Mouse (Mus musculus) activated CD4-positive, CD25-positive, alpha-beta regulatory T cell (primary cell): ENCODE data around the gene Gm6169. TPM values are rescaled to one million over a fixed set of nuclear protein-coding genes. Genes with fewer than 3 reads are reported as not detected.

Experiments used
- polyA plus RNA-seq, 2 experiments: library from polyadenylated mRNA; unstranded; fragments of 100-300 nt; shearing (Covaris generic); gene quantifications; one replicate each; pipeline ENCODE4 v1.2.1; 2017

Gene Gm6169
- polyA plus RNA-seq, result 1 to 10 TPM; 3.9 to 5.7 TPM

DNA sequence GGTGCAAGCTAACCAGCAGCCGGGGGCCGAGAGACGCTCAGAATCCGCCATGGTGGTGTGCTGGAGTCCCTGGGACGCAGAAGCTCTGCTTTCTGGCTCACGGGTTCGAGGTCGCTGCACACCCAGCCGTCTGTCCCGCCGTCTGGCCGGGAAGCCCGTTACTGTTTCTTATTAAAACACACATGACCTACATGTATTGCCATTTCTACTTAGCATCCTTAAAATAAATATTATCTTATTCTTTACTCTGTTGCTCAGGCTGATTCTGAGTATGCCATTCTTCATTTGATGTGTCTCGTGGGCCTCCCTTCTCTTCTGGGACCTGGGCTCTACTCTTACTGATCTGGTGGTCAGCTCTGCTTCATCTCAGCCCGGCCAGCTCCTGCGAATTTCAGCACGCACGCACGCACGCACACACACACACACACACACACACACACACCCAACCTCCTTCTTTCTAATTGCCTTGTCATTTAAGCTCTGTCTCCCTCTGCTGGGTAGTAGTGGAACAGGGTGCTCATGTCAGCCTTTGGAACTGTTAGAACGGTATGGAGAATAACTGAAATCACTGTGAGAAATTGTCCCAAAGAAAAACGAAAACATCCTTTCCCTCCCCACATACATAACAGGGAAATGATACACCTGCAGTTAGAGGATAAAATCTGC, at the start of gene Gm6169:
Gene Gm6169 (minus strand): TSS at position 51 of the 666 bp plus-strand sequence.

DNA sequence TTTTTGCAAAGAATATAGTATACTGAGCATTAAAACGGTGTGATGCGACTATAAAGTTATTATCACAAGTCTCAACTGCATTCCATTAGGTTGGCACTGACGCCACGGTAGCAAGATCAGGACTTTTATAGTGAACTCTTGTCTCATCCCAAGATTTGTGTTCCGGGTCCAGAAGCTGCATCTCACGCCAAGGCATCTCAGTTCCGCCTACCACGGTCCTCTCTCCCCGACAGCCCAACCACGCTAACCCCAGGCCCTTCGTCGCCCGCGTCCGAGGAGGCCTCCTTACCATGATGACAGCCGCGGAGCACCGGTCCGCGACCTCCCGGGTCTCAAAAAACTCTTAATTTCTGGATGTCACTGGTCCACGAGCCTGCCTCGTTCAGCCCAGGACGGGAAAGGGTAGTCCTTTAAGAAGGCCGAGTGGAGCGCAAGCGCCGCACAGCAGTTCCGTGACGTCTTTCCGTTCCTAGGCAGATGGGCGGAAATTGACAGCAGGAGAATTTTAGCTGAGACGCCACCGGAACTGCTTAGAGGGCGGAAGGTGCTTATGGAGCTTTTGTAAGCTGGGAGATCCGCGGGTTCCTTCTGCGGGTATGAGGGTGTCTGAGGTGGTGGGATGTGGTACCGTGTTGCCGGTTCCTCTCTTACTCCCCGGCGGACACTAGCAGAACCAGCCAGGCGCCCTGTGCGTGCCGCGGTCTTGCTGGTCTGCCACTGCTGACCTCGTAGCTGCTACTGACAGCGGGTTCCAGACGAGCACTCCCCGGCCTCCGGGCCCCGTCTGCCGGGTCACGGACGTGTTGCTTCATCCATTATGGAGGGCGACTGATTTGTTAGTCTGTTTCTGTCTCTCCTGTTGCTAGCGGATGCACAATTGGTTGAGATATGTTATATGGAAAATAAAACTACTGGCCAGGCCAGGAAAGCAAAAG, 38.7 kb upstream of the Gm6169 start, which contains the start of the genes Gfm2 and Nsa2:
Gene Gfm2 (plus strand): TSS at position 472 of the 935 bp plus-strand sequence.
Gene Nsa2 (minus strand): TSS at position 472 of the 935 bp plus-strand sequence.

DNA sequence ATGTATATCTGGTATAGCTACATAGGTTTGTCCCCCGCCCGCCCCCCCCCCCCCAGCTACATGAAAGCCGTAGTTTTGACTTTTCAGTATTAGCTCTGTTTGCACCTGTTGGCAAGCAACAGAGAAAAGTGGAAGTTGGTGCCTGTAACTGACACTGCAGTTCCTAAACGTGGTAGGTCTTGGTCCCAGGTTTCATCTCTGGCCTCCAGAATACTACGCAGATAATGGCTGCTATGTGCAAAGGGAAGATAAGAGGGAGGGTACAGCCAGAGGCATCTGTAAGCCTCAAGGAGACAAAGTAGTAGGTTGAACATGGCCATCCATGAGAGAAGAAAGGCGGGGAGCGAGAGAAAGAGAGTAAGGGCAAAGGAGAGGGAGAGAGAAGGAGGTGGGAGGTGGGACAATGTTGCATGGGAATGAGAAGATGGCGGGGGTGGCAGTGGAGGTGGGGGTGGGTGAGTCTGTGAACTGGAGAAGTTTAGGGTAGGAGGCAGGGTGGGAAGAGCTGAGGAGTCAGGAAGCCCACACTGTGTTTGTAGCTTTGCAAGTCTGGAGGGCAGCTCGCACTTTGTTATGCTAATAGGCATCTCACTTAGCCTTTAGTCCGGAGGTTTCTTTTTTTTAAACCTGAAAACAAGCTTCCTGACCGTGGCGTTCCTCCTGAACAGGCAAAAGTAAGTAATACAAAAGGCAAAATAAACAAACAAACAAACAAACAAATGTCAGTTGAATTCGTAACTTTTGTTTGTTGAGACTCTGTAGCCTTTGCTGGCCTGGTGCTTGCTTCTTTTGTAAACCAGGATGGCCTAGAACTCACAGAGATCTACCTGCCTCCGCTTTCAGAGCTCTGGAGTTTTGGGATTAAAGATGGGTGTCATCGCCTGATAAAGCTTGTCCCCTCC, 32.1 kb downstream of the Gm6169 start, which contains the start of gene Fam169a:
Gene Fam169a (plus strand): TSS at position 638 of the 902 bp plus-strand sequence.

Other genes with a start within 250 kb of the Gm6169 start
- gene Gcnt4, start 174.5 kb downstream of the Gm6169 start, polyA plus RNA-seq, result not detected
- gene 1700029F12Rik, start 64.9 kb downstream of the Gm6169 start, polyA plus RNA-seq, result not detected
- under 1 TPM; 0.11 to 0.48 TPM for gene Fam169a, start 32.0 kb downstream of the Gm6169 start, polyA plus RNA-seq
- 10 to 100 TPM; 30.5 to 30.8 TPM for gene Gfm2, start 38.7 kb upstream of the Gm6169 start, polyA plus RNA-seq
- 100 to 1,000 TPM in 1 of 2 experiments, 10 to 100 TPM in 1; 83.4 to 107 TPM for gene Nsa2, start 38.7 kb upstream of the Gm6169 start, polyA plus RNA-seq
- gene Hexb, start 99.1 kb upstream of the Gm6169 start, polyA plus RNA-seq, result 100 to 1,000 TPM in 1 of 2 experiments, 10 to 100 TPM in 1; 78.3 to 112 TPM
- under 1 TPM; 0.33 to 0.38 TPM for gene Enc1, start 141.9 kb upstream of the Gm6169 start, polyA plus RNA-seq